Mouse (Mus musculus) heart, postnatal 25 days (tissue): Measurements from ENCODE around the gene Lin9. TPM values are rescaled to one million over a fixed set of nuclear protein-coding genes. Genes with fewer than 3 reads are reported as not detected.
"Not testable (repeated sequence)": the region's sequence is repeated elsewhere in the genome, so short reads cannot be mapped to it uniquely, and the experiment has no call there.

Experiments used
- DNase-seq: peaks from one replicate; pipeline ENCODE4 v3.0.0; 2022; ENCODE audit warnings: low spot score
- intact Hi-C: fragments of 180-260 bp; cut with DNase I; formaldehyde crosslinking; loops from one replicate; pipeline ENCODE4 v1.15.1; 2025
- total RNA-seq, 2 experiments: library from RNA; stranded (reverse); gene quantifications; 2 replicates each; pipeline ENCODE4 v1.2.3; 2021

Gene Lin9
- total RNA-seq = 1 to 10 TPM; 2.6 to 2.7 TPM

DNA sequence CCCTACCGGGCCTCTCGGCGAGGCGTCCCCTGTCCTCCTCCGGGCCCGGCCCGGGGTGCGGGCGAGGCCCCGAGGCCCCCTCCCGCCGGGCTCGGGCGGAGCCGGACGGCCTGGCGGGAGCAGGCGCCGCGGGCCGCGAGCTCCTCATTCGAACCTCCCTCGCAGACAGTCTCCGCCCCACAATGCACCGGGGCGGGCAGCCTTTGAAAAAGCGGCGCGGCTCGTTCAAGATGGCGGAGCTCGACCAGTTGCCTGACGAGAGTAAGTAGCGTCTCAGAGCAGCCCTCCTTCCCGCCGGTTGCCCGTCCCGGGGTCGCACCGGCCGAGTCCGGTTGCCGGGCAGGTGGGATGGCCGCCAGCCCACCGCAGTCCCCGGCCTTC, at the start of gene Lin9:
Gene Lin9 (plus strand): TSS at position 14 of the 381 bp plus-strand sequence.
- intact Hi-C loops = loop anchor here (5.0 kb wide), 2 partner anchors 34 to 74 kb away; partner anchors contain the start of gene Parp1
- DNase-seq = peak; percentile 70

DNA sequence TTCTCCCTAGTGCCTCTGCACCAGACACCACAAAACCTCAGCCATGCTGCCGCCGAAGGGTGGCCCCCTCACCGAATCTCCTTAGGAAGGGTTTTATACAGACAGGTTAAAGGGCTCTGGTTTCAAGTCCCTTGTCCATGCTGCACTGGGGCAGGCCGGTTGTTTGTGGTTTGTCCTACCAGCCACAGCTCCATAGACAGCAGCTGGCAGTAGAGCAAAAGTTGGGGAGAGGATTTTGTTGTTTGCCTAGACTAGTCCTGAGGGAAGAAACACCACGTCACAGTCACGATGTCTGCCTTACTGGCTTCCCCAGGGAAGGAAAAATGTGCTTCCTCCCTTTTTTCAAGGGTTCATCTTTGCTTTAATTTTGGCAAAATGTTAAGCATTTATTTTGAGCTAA, 40.4 kb upstream of the Lin9 start:
- intact Hi-C loops = no loop called here
- DNase-seq = no peak

DNA sequence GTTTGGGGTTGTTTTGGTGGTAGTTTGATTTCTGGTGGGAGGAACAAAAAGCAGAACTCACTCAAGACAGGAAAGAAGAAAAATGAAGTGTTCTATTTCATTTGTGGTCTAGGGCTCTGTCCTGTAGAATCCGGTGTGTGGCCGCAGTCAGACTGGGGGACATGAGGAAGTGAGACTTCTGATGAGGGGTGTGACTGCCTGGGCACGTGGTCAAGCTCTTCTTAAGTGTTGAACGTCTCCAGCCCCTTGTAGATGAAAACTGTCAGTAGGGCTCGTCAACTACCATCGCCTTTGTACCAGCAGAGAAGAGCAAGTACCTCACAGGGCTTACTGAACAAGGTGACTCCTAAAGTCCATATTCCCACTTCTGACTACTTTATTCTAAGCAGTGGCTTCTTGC, 39.1 kb upstream of the Lin9 start:
- no peak for DNase-seq
- intact Hi-C loops = no loop called here

DNA sequence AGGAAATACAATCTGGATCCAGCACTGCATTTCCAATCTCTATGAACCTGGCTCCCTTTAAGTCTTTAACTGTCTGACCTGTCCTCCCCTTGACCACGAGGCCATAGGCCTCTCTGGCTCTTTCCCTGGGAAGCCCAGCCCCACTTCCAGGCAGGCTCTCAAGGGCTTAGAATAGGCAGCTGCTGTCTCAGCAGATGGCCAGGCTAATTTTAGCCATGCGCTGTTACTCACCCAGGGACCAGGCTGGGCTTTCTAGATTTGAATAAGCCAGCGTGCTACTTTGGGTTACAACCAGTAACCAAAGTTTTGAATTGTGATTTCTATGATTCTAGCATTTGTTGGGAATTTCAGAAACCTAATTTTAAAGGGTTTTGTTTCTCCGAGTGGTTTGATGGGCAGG, 36.4 kb upstream of the Lin9 start:
- peak; percentile 27 for DNase-seq
- intact Hi-C loops = no loop called here

DNA sequence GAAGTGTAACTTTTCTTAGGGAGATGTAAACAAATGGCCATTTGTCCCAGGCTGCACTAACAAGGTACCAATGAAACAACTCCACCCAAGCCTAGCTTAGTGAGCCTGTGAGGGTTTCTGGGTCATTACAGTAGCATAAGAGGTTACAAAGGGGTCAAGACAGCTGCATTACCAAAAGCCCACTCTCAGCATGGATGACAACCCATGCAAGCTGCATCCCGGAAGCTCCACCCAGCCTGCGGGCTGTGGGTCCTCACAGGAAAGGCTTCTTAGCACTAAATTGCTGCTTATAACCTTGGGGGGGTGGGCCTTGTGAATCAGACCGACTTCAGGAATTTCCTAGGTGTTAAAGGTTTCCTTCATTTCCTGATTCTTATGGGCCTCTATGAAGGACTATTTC, 34.8 kb upstream of the Lin9 start:
- no peak for DNase-seq
- intact Hi-C loops = loop anchor here (5.0 kb wide), 1 partner anchor 36 kb away; the partner anchor contains the start of gene Lin9

DNA sequence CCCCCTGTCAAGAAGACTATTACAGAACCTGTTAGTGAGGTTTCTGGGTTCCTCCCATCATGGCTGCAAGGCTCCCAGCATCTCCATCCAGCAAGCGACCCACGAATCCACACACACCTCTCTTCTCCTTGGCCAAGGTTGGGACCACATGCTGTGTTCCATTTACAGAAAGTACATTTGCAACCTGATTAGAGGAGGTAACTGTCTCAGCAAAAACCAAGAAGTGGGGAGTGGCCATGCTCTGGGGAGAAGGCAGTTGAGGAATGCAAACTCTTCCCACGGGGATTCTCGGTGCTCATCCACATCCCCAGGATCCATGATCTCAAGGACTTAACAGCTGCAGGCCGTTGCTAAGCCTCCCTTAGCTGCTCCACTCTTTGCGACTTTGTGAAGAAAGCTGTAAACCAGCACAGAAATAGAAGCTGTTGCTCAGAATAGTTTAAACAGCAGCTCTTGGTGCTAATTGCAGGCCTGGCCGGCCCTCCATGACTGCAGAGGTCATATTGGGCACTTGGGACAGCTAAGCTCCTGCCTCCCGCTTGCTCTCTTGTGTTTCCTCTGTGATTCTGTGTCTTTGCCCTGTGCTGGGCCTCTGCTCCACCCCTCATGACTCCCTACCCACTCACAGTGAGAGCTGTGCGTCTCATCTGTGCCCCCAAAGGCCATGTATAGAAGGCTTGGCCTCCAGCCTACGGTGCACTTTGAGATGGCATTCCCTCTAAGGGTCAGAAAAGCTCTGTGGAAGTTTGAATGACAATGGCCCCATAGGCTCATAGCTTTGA, 34.0 kb upstream of the Lin9 start:
- no peak for DNase-seq
- intact Hi-C loops = loop anchor here (5.0 kb wide), 1 partner anchor 35 kb away; the partner anchor contains the start of gene Lin9

DNA sequence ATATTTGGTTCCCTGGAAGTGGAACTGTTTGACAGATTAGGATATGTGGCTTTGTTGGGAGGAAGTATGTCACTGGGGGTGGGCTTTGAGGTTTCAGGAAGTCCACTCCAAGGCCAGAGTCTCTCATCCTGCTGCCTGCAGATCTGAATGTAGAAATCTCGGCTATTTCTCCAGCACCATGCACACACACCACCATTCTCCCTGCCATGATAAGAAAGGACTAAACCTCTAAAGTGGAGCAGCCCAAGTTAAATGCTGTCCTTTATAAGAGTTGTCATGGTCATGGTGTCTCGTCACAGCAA, 33.4 kb upstream of the Lin9 start:
- intact Hi-C loops = loop anchor here (5.0 kb wide), 1 partner anchor 35 kb away; the partner anchor contains the start of gene Lin9
- no peak for DNase-seq

DNA sequence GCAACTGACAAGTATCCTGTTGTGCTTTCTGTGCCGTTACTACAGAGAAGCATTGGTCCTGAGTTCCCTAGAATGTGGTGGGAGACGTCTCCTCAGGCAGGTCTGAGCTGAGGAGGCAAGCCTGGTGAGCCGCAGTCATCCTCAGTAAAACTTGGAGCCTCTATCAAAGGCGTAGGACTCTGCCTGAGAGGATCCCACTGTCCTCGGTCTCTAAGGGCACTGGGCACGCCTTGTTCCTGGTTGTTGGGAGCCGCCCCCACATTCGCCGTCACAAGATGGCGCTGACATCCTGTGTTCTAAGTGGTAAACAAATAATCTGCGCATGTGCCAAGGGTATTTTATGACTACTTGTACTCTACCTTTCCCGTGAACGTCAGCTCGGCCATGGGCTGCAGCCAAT, 29.1 kb upstream of the Lin9 start:
- intact Hi-C loops, DNase-seq: not testable (repeated sequence)

DNA sequence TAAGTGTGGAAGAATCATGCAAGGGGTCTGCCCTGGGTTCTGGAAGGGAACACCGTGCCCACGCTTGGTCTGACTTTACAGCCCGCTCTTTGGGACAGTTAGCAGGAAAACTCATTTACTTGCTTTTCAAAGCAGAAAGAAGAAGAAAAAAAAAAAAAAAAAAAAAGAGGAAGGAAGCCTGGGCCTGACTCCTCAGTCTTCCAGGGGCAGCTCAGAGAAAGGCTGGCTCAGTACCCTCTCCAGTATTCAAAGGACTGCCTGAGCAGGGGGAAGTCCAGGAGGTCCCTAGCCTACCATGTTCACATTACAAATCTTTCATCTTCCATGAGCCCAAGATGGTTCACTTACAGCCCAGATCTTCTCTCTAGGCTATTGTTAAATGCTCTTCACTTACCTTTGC, 24.2 kb upstream of the Lin9 start:
- intact Hi-C loops = no loop called here
- DNase-seq = no peak

DNA sequence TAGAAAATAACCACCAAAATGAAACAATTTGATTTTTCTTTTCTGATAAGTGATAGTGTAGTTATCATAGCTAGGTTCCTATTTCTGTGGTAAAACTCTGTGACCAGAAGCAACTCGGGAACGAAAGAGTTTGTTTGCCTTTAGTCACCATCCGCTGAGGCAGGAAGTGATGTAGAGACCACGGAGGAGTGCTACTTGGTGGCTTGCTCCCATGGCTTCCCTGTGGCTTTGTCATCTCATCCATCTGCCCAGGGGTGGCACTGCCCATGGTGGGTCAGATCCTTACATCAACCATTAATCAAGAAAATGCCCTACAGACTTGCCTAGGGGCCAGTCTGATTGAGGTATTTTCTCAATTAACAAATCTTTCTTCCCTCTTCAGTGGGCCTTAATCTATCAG, 18.6 kb upstream of the Lin9 start:
- intact Hi-C loops = no loop called here
- no peak for DNase-seq

DNA sequence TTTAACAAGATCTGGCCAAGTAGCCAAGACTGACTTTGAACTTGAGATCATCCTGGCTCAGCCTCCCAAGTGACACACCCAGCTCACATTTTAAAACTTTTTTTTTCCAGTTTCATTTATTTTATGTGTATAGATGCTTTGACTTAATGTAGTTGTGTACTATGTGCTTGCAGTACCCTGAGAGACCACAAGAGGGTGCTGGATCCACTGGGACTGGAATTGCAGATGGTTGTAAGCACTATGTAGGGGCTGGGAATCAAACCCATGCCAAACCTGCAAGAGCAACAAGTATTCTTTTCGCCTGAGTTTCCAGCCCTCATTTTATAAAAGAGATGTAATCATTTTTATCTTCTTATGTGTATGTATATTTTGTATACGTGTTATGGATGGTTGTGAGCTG, 17.0 kb upstream of the Lin9 start:
- DNase-seq = no peak
- intact Hi-C loops = no loop called here

DNA sequence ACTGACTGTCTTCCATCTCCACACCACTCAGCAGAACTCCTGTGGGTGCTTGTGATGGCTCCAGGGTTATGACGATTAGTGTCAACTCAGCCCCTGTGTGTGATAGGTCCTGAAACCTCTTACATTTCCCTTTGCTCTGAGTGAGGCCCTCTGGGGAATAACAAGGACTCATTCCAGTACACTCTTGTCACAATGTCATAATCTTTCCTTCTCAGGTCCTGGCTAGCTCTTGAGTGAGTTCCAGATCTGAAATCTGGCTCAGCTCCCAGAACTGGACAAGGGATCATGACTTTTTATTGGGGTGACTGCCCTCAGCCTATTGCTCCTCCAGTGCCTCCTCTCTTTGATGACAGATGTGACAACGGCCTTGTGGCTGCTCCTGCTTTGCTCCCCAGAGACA, 14.8 kb upstream of the Lin9 start:
- peak; percentile 20 for DNase-seq
- intact Hi-C loops = no loop called here

DNA sequence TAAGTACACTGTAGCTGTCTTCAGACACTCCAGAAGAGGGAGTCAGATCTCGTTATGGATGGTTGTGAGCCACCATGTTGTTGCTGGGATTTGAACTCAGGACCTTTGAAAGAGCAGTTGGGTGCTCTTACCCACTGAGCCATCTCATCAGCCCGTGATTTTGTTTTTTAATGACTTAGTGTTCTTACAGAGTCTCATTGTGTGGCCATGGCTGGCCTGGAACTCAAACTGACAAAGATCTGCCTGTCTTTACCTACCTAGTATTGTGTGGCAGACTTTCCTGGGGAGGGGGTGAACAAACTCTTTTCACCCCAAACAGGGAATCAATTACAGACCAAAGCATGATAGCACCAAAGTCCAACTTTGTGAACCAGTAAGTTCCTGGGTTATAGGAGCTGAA, 3.2 kb upstream of the Lin9 start:
- DNase-seq = not testable (repeated sequence)

DNA sequence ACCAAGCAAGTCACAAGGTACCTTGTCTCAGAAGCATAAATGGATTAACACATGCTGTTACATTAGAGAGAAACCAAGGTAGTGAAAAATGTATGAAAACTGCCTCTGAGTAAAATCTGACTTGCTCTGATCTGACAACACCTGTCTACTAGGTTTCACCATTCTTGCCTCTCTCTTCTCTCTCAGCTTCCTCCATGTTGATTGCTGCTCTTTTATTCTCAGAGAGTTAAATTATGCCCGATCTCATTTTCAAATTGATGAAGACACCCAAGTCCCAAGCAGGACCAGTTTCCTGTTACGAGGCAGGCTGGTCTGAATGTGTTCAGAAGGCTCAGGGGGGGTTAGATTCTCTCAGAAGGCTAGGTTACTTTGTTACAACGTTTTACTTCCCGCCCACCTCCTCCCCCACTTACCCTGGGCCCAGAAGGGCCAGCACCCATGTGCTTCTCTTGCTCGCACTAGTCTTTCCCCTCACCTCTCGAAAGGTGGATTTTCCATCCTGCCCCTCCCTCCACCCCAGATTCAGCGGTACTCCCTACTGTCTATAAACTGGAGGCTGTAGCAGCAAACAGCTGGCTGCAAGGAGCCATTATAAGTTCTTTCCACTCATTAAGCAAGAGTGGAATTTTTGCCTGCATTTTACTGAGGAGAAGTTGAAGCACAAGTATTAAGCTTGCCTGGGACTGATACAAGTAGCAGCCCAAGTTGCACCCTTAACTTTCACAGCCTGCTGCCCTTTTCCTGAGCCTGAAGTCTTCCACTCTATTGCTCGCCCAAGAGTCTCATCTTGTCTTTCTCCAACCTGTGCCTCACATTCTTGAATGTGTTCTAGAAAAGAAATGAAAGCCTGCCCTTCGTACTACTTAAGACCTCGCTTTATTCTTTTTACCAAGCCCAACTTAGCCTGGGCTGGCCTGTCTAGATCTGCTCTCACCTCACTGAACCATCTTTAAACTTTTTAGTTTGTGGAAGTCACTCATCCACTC, 1.2 kb upstream of the Lin9 start:
- no peak for DNase-seq
- intact Hi-C loops = loop anchor here (5.0 kb wide), 2 partner anchors 32 to 72 kb away; partner anchors contain the start of gene Parp1

More for the DNA sequence above, 3.2 kb upstream of the Lin9 start:
- intact Hi-C loops = not testable (repeated sequence)

DNA sequence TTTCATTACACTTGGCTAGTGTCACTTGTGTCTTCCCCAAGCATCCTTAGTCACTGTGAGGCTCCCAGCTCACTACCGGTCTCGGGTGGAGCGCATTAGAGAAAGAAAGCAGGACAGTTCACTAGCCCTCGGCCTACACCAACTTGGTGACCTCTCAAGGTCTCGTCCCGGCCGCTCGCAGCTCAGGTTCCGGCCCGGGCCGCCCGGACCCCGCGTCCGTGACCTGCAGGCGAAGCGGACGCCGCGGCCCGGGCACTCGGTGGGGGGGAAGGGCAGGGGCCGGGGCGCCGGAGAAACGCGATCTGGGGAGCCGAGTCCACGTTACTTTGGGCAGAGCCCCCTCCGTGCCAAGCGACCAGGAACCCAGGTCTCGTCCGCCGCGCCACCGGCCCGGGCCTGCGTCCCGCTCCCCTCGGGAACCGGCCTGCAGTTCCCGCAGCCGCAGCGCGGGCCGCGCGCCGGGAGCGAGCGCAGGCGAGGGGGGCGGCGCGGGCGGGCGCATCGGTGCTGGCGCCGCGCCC, 285 bp upstream of the Lin9 start:
- peak; percentile 2 for DNase-seq

DNA sequence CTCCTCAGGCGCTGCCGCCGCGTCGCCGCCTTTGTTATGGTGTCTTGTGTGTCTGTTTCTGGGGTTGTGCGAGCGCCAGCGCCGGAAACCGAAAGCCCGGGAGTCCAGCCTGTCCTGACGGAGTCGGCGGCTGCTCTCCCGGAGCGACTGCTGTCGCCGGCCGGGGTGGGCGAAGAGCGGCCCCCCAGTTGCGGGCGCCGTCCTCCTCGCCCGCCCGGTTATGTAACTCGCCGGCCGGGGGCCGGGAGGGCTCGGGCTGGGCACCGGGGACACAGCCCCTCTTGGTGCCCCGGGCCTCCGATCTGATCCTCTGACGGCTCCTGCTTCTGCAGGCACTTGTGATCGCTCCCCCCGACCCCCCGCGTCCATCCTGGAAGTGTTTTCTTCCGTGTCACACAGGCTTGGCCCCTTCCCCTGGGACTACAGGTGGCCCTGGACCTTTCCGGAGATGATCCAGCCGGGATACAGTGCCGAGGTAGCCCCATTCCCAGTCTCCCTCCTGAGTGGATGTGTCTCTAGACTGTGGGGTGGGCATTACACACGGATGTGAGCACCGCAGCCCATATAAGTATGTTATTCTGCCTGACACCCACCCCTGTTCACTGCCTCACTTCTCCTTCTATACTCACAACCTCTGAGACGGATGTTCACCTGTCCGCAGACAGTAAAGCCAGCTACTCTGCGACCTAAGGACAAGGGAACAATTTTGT, 723 bp downstream of the Lin9 start:
- peak; percentile 1 for DNase-seq
- intact Hi-C loops = loop anchor here (2.0 to 5.0 kb wide), 3 partner anchors 34 to 209 kb away; partner anchors contain the start of gene Parp1

More for the DNA sequence above, 285 bp upstream of the Lin9 start:
- intact Hi-C loops = loop anchor here (5.0 kb wide), 2 partner anchors 33 to 73 kb away; partner anchors contain the start of gene Parp1

DNA sequence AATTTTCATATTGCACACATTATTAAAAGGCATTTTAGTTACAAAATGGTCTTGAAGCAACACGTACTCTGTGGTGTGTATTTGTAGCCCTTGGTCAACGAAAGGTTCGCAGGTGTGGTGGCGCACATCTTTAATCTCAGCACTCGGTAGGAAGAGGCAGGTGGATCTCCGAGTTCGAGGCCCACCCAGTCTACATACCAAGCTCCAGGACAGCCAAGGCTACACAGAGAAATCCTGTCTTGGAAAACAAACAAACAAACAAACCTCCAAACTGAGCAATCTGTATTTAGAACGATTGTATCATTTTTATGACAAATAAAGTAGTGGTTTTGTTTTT, 1.2 kb downstream of the Lin9 start:
- intact Hi-C loops = loop anchor here (2.0 to 5.0 kb wide), 3 partner anchors 35 to 209 kb away; partner anchors contain the start of gene Parp1
- DNase-seq = no peak

DNA sequence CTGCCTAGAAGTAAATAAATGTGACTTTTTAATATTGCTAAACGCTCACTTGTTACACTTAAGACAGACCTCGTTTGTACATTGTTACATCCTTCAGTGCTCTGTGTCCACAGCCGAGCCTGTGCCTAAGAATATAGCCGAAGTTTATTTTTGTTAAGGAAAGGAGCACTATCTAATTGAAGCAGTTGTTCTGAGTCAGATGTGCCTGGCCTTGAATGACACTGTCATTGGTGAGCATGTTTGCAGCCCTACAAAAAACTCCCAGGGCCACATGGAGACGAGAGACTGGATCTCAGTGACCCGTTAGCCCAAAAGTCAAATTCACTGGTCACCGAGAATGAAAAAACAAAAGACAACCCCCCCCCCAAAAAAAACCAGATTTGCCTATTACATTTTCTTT, 50.3 kb downstream of the Lin9 start:
- intact Hi-C loops = no loop called here
- DNase-seq = no peak

DNA sequence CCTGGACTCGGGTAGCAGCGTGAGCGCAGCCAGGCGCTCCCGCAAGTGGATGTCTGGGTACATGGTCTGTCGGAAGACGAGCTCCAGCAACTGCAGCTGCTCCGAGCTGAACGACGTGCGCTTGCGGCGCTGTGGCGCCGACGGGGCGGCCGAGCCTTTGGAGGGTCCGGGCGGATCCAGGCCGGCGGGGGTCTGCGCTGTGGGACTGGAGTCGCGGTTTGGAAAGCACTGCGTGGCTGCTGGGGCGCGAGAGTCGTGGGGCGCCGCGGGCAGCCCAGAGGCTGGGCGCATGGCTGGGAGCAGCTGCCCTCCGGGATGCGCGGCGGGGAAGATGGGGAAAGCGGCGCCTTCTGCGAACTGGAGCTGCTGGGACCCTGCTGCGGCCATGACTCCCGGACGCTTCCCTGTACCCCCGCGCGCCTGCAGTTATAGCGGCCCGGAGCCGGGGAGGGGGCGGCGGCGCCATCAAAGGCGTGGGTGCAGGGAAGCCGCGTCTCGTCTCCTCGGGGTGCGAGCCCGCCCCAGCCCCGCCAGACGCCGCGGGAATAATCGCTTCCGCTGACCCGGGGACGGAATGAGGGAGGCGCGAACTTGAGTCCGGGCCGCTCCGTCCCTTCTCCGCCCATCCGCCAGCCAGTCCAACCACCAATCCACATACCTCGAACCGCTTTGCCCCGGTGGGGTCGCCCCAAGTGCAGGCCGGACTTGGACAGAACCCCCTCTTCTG, 55.8 kb downstream of the Lin9 start, which contains the start of gene Mixl1:
Gene Mixl1 (minus strand): TSS at position 409 of the 727 bp plus-strand sequence.
- DNase-seq = no peak
- intact Hi-C loops = no loop called here
